Mouse (Mus musculus): ENCODE measurements at regions not wholly inside any gene's neighbourhood (a gene's known extent, or its start where the extent isn't known, plus 50 kb on each side); places are given as distances from the start of the nearest gene placed in this dataset.

DNA sequence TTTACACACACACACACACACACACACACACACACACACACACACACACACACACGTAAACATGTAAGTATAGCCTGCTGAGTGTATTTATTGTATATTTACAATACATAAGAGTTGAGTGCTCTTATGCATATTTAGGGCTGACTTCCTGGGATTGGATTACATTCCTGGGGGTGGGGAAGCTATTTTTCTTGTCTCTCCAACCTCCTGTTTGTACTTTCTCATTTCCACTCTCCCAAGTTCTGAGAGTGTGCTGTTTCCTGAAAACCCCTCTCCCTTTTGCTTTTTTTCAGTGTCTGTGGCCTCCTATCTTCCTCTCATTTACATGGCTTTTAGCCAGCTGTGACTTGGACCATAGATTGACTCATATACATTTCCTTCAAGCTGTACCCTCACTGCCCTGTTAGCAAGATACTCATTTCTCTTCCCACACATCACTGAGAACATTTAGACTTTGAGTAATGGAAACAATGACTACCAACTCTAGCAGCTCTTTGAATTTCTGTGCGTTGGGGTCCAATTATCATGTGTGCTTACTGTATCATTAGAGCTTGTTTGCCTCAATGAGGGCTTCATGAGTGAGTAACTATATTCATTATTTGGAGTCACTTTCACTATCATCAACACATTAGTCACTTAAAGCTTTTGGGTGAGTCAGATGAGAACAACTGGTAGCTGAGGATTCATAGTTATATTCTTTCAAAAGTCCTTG, 96.8 kb upstream of the Dock10 start:
- TF ChIP-seq CTCF (conservative IDR thresholded peaks at IDR 0.05; ENCODE audit: insufficient read depth, insufficient read length, low read depth, low read length) (no peak), POLR2A (IDR thresholded peaks at IDR 0.05; ENCODE audit: low read depth, low read length) (no peak)
